Mouse (Mus musculus): Measurements from ENCODE around the gene Optn. TPM values are rescaled to one million over a fixed set of nuclear protein-coding genes. Genes with fewer than 3 reads are reported as not detected.
A peak's percentile ranks its signal among the peaks of the same experiment; 100 is the strongest.

Gene Optn
- polyA plus RNA-seq, 1 experiment from 2014 or later, result 23.0 TPM

- WGBS, result 32% methylated on average over 3 of the region's 3 CpGs
- Histone ChIP-seq H3K27me3 (no peaks in the 10 kb centered on the region), H3K9me3 (no peaks in the 10 kb centered on the region), H3K4me3 (no peak overlapping the region), H3K9ac (no peak overlapping the region), H3K4me2 (no peak overlapping the region), H3K4me1 (replicated peaks) (no peaks in the 10 kb centered on the region), H3K36me3 (no peaks in the 10 kb centered on the region), H3K27ac (replicated peaks) (no peak overlapping the region)
- no peak for ATAC-seq (ENCODE audit: low FRiP score, low read depth)
These were observed 26.5 kb downstream of the Optn start for GRCm38 (mm10) chr2:5037390-5037789.

- Histone ChIP-seq H3K4me2 (no peak overlapping the region), H3K4me1 (replicated peaks) (no peaks in the 10 kb centered on the region), H3K9ac (no peak overlapping the region), H3K36me3 (no peaks in the 10 kb centered on the region), H3K27me3 (no peaks in the 10 kb centered on the region), H3K9me3 (no peaks in the 10 kb centered on the region), H3K4me3 (no peak overlapping the region), H3K27ac (replicated peaks) (no peak overlapping the region)
- no peak for ATAC-seq (ENCODE audit: low FRiP score, low read depth)
- WGBS, result 76% methylated on average over 10 of the region's 10 CpGs
These were observed 27.3 kb downstream of the Optn start for GRCm38 (mm10) chr2:5036411-5037076.

- H3K36me3 ChIP-seq, result no peaks in the 10 kb centered on the region
- H3K9ac ChIP-seq, result no peak overlapping the region
- no peak overlapping the region for H3K4me2 ChIP-seq
- ATAC-seq (ENCODE audit: low FRiP score, low read depth), result no peak
- WGBS, result 74% methylated on average over 9 of the region's 9 CpGs
- H3K27ac ChIP-seq (replicated peaks), result no peak overlapping the region
- H3K27me3 ChIP-seq, result no peaks in the 10 kb centered on the region
- no peaks in the 10 kb centered on the region for H3K4me1 ChIP-seq (replicated peaks)
- no peaks in the 10 kb centered on the region for H3K9me3 ChIP-seq
- no peak overlapping the region for H3K4me3 ChIP-seq
These were observed 28.6 kb downstream of the Optn start for GRCm38 (mm10) chr2:5035241-5035640.

GRCm38 (mm10) chr2:5034801-5035200 lies 29.1 kb downstream of the Optn start:
- WGBS, result 85% methylated on average over 8 of the region's 8 CpGs
- no peak overlapping the region for H3K4me3 ChIP-seq
- no peak for ATAC-seq (ENCODE audit: low FRiP score, low read depth)

GRCm38 (mm10) chr2:5033546-5034420 lies 30.1 kb downstream of the Optn start:
- Histone ChIP-seq H3K9me3 (no peaks in the 10 kb centered on the region), H3K27ac (replicated peaks) (no peak overlapping the region), H3K4me3 (no peak overlapping the region), H3K9ac (no peak overlapping the region), H3K36me3 (no peaks in the 10 kb centered on the region), H3K27me3 (no peaks in the 10 kb centered on the region), H3K4me2 (no peak overlapping the region), H3K4me1 (replicated peaks) (no peaks in the 10 kb centered on the region)
- WGBS, result 72% methylated on average over 14 of the region's 15 CpGs
- no peak for ATAC-seq (ENCODE audit: low FRiP score, low read depth)

More at GRCm38 (mm10) chr2:5034801-5035200, 29.1 kb downstream of the Optn start:
- Histone ChIP-seq H3K4me2 (no peak overlapping the region), H3K9me3 (no peaks in the 10 kb centered on the region), H3K27ac (replicated peaks) (no peak overlapping the region), H3K27me3 (no peaks in the 10 kb centered on the region), H3K9ac (no peak overlapping the region), H3K4me1 (replicated peaks) (no peaks in the 10 kb centered on the region), H3K36me3 (no peaks in the 10 kb centered on the region)

- H3K4me2 ChIP-seq, result no peak overlapping the region
- no peaks in the 10 kb centered on the region for H3K36me3 ChIP-seq
- H3K27ac ChIP-seq (replicated peaks), result no peak overlapping the region
- no peaks in the 10 kb centered on the region for H3K4me1 ChIP-seq (replicated peaks)
- no peak overlapping the region for H3K9ac ChIP-seq
- no peak overlapping the region for H3K4me3 ChIP-seq
- no peaks in the 10 kb centered on the region for H3K9me3 ChIP-seq
- H3K27me3 ChIP-seq, result no peaks in the 10 kb centered on the region
- WGBS, result 77% methylated on average over 5 of the region's 5 CpGs
- ATAC-seq (ENCODE audit: low FRiP score, low read depth), result no peak
These were observed 31.2 kb downstream of the Optn start for GRCm38 (mm10) chr2:5032665-5033064.

- no peak for ATAC-seq (ENCODE audit: low FRiP score, low read depth)
- no peak overlapping the region for H3K4me2 ChIP-seq
- H3K4me1 ChIP-seq (replicated peaks), result no peaks in the 10 kb centered on the region
- no peak overlapping the region for H3K27ac ChIP-seq (replicated peaks)
- H3K9me3 ChIP-seq, result no peaks in the 10 kb centered on the region
- H3K36me3 ChIP-seq, result no peaks in the 10 kb centered on the region
- no peaks in the 10 kb centered on the region for H3K27me3 ChIP-seq
- no peak overlapping the region for H3K4me3 ChIP-seq
- 82% methylated on average over 7 of the region's 7 CpGs for WGBS
- H3K9ac ChIP-seq, result no peak overlapping the region
These were observed 32.6 kb downstream of the Optn start for GRCm38 (mm10) chr2:5031215-5031614.

GRCm38 (mm10) chr2:5029808-5030207 lies 34.0 kb downstream of the Optn start:
- Histone ChIP-seq H3K27me3 (no peaks in the 10 kb centered on the region), H3K4me1 (replicated peaks) (no peaks in the 10 kb centered on the region), H3K36me3 (no peaks in the 10 kb centered on the region), H3K27ac (replicated peaks) (no peak overlapping the region), H3K4me3 (no peak overlapping the region), H3K9ac (no peak overlapping the region), H3K4me2 (no peak overlapping the region), H3K9me3 (no peaks in the 10 kb centered on the region)
- ATAC-seq (ENCODE audit: low FRiP score, low read depth), result no peak
- 83% methylated on average over 4 of the region's 4 CpGs for WGBS

GRCm38 (mm10) chr2:5028047-5028446 lies 35.8 kb downstream of the Optn start:
- no peaks in the 10 kb centered on the region for H3K36me3 ChIP-seq
- no peak overlapping the region for H3K4me2 ChIP-seq
- H3K27me3 ChIP-seq, result no peaks in the 10 kb centered on the region
- no peak for ATAC-seq (ENCODE audit: low FRiP score, low read depth)
- no peak overlapping the region for H3K4me3 ChIP-seq
- no peak overlapping the region for H3K27ac ChIP-seq (replicated peaks)
- 86% methylated on average over 7 of the region's 7 CpGs for WGBS
- no peak overlapping the region for H3K9ac ChIP-seq
- H3K4me1 ChIP-seq (replicated peaks), result no peaks in the 10 kb centered on the region
- no peaks in the 10 kb centered on the region for H3K9me3 ChIP-seq

GRCm38 (mm10) chr2:5027057-5027456 lies 36.8 kb downstream of the Optn start:
- Histone ChIP-seq H3K36me3 (no peaks in the 10 kb centered on the region), H3K9me3 (no peaks in the 10 kb centered on the region), H3K27ac (replicated peaks) (peak overlapping the region; percentile 6; the same call in 1 of the 2 replicates), H3K9ac (no peak overlapping the region), H3K4me3 (no peak overlapping the region), H3K4me2 (no peak overlapping the region), H3K27me3 (no peaks in the 10 kb centered on the region), H3K4me1 (replicated peaks) (no peaks in the 10 kb centered on the region)
- WGBS, result 56% methylated on average over 6 of the region's 6 CpGs
- ATAC-seq (ENCODE audit: low FRiP score, low read depth), result no peak

GRCm38 (mm10) chr2:5025162-5025733 lies 38.6 kb downstream of the Optn start:
- Histone ChIP-seq H3K4me2 (no peak overlapping the region), H3K9ac (no peak overlapping the region), H3K9me3 (no peaks in the 10 kb centered on the region), H3K27ac (replicated peaks) (no peak overlapping the region), H3K36me3 (no peaks in the 10 kb centered on the region), H3K4me1 (replicated peaks) (no peaks in the 10 kb centered on the region), H3K27me3 (no peaks in the 10 kb centered on the region), H3K4me3 (no peak overlapping the region)
- WGBS, result 45% methylated on average over 3 of the region's 4 CpGs
- ATAC-seq (ENCODE audit: low FRiP score, low read depth), result no peak

GRCm38 (mm10) chr2:5023699-5024399 lies 40.0 kb downstream of the Optn start:
- Histone ChIP-seq H3K4me3 (no peak overlapping the region), H3K9me3 (no peaks in the 10 kb centered on the region), H3K27me3 (no peaks in the 10 kb centered on the region), H3K9ac (no peak overlapping the region), H3K4me2 (no peak overlapping the region), H3K27ac (replicated peaks) (no peak overlapping the region), H3K4me1 (replicated peaks) (no peaks in the 10 kb centered on the region), H3K36me3 (no peaks in the 10 kb centered on the region)
- WGBS, result 88% methylated on average over 14 of the region's 14 CpGs
- ATAC-seq (ENCODE audit: low FRiP score, low read depth), result no peak

All from hindbrain, embryonic 15.5 days (tissue).